Mouse (Mus musculus): ENCODE data around the gene Gm20388. TPM values are rescaled to one million over a fixed set of nuclear protein-coding genes. Genes with fewer than 3 reads are reported as not detected.

Gene Gm20388
- total RNA-seq, 2 experiments from 2014 or later, result 5.8 TPM; not detected in 1

GRCm38 (mm10) chr8:122658149-122658806 is 2747.6 kb downstream of the Gm20388 start:
- no peak for DNase-seq

GRCm38 (mm10) chr8:122658807-122659160 is 2748.1 kb downstream of the Gm20388 start:
- DNase-seq, result no peak

GRCm38 (mm10) chr8:122660022-122660421 is 2749.4 kb downstream of the Gm20388 start:
- DNase-seq, result no peak

- DNase-seq, result peak; percentile 86
These were observed 2750.5 kb downstream of the Gm20388 start for GRCm38 (mm10) chr8:122661138-122661537.

- DNase-seq, result no peak
These were observed 2751.3 kb downstream of the Gm20388 start for GRCm38 (mm10) chr8:122661894-122662293.

GRCm38 (mm10) chr8:122663106-122663505 is 2752.5 kb downstream of the Gm20388 start:
- no peak for DNase-seq

GRCm38 (mm10) chr8:122663670-122664069 is 2753.0 kb downstream of the Gm20388 start:
- no peak for DNase-seq

GRCm38 (mm10) chr8:122665221-122665620 is 2754.6 kb downstream of the Gm20388 start:
- DNase-seq, result peak; percentile 76

- peak; percentile 90 for DNase-seq
These were observed 2755.2 kb downstream of the Gm20388 start for GRCm38 (mm10) chr8:122665667-122666316.

- peak; percentile 63 for DNase-seq
These were observed 2755.7 kb downstream of the Gm20388 start for GRCm38 (mm10) chr8:122666338-122666764.

GRCm38 (mm10) chr8:122666827-122667226 is 2756.2 kb downstream of the Gm20388 start:
- peak; percentile 27 for DNase-seq

- no peak for DNase-seq
These were observed 2757.2 kb downstream of the Gm20388 start for GRCm38 (mm10) chr8:122667854-122668253.

- DNase-seq, result no peak
These were observed 2758.7 kb downstream of the Gm20388 start for GRCm38 (mm10) chr8:122669370-122669769.

GRCm38 (mm10) chr8:122670001-122670400 is 2759.4 kb downstream of the Gm20388 start:
- no peak for DNase-seq

- DNase-seq, result no peak
These were observed 2760.1 kb downstream of the Gm20388 start for GRCm38 (mm10) chr8:122670718-122671117.

- DNase-seq, result no peak
These were observed 2761.3 kb downstream of the Gm20388 start for GRCm38 (mm10) chr8:122671894-122672293.

GRCm38 (mm10) chr8:122673989-122674388 is 2763.3 kb downstream of the Gm20388 start:
- no peak for DNase-seq

- DNase-seq, result peak; percentile 48
These were observed 2764.4 kb downstream of the Gm20388 start for GRCm38 (mm10) chr8:122674999-122675398.

GRCm38 (mm10) chr8:122675596-122676420 is 2765.2 kb downstream of the Gm20388 start:
- DNase-seq, result no peak

GRCm38 (mm10) chr8:122676621-122677480 is 2766.2 kb downstream of the Gm20388 start:
- peak; percentile 58 for DNase-seq

- DNase-seq, result no peak
These were observed 2766.9 kb downstream of the Gm20388 start for GRCm38 (mm10) chr8:122677481-122678021.

Data from heart, postnatal 4 days (tissue).